Mouse (Mus musculus): ENCODE measurements around the gene Vmn1r83.

Vmn1r83 gene

DNA sequence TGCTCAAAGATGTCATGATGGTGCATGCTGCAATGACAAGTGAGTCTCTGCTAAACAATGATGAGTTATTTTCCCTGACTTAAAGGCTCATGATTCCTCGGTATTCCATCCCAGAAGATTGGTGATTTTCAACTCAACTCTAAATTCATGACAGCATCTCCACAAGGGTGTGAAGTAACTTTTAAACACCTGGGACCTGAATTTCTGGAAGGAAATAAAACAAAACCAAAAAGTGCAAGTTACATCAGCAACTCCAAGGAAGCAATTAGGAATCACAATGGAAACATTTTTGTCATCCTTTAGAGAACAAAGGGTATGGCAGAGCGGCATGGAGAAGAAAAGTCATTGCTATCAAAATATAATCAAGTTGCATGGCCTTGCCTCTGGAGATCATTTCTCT is at the start of gene Vmn1r83:
Gene Vmn1r83 (minus strand): TSS at position 101 of the 400 bp plus-strand sequence.
- no peak for DNase-seq (ENCODE audit: low spot score)

DNA sequence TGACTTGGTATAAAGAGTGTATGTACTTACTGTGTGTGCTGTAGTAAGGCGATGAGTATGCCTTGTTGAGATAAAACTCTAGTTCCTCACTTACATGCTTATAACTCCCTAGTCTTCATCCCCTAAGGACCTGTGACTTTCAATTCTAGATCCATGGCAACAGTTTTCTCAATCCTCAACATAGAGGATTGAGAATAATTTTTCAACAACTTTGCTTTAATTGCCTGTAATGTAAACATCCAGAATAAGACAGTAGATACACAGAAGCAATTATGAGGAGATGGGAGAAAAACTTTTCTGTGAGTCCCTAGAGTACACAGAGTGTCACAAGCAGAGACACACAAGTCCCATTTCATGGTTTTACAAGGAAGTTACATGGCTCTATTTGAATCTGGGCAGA is 39.9 kb upstream of the Vmn1r83 start, which contains the start of gene Vmn1r84:
Gene Vmn1r84 (minus strand): TSS at position 101 of the 400 bp plus-strand sequence.
- DNase-seq (ENCODE audit: low spot score) = no peak

DNA sequence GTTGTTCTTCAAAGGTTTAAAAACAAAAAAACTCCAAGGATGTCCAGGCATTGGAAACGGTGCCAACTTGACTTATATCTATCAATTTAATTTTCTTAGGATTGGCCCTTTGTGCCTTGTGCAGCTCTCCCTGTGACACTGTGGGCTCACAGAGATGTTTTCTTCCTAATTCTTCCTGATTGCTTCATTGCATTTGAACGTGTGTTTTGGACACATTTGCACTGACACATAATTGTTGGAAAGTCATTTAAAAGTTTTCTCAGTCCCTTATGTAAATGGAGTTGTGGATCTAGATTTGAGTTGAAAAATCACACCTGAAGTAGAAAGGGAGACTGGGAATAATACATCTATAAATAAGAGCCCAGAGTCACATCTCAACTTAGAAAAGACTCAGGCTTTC is 29.2 kb downstream of the Vmn1r83 start, which contains the start of gene Vmn1r82:
Gene Vmn1r82 (plus strand): TSS at position 301 of the 400 bp plus-strand sequence.
- no peak for DNase-seq (ENCODE audit: low spot score)
